Mouse (Mus musculus) kidney, adult 2 months (tissue): ENCODE measurements at regions not wholly inside any gene's neighbourhood (a gene's known extent, or its start where the extent isn't known, plus 50 kb on each side); places are given as distances from the start of the nearest gene placed in this dataset.

Source experiments
- CTCF ChIP-seq: fragments of 200-500 bp; conservative IDR thresholded peaks from 2 replicates; pipeline ENCODE4 v1.5.1; 2011; ENCODE audit warnings: low read depth, mild to moderate bottlenecking, control low read depth, low read length, moderate library complexity, mixed read lengths; ENCODE audit not compliant: insufficient read depth, insufficient read length
- POLR2A ChIP-seq: fragments of 200-500 bp; IDR thresholded peaks from one replicate; pipeline ENCODE4 v1.6.1; 2011; ENCODE audit warnings: low read depth, low read length, control low read depth

DNA sequence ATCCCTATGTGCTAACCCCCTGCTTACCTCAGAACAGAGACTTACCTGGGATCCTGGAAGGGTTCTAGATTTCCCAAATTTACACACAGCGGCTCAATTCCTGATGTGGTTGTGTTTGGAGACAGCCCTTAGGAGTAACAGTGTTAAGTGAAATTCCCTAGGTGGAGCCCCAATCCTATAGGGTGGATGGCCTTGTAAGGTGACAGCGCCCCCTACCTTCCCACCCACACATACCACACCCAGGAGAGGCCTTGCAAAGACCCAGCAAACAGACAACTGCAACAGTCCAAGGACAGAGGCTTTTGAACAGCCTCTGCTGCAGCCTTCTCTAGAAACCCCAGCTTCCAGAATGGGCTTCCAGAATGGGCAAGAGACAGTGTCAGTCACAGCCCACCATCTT, 421.8 kb downstream of the Matn1 start:
- no peak for TF ChIP-seq POLR2A
- no peak for TF ChIP-seq CTCF
